Mouse (Mus musculus): ENCODE results near the gene Ckap4.

Ckap4 gene

GRCm38 (mm10) chr10:84533912-84534671, at the start of gene Ckap4:
Gene Ckap4 (minus strand): TSS chr10:84534062.
- in situ Hi-C loops (cut with MboI, MseI), result no loop called here

- in situ Hi-C loops (cut with MboI, MseI), result loop anchor here (5.0 kb wide), 1 partner anchor 35 kb away; no protein-coding TSS in a partner anchor
Observed at GRCm38 (mm10) chr10:84582236-84582635, 48.4 kb upstream of the Ckap4 start.

GRCm38 (mm10) chr10:84581191-84581590, 47.3 kb upstream of the Ckap4 start:
- in situ Hi-C loops (cut with MboI, MseI), result loop anchor here (5.0 kb wide), 1 partner anchor 36 kb away; no protein-coding TSS in a partner anchor

- in situ Hi-C loops (cut with MboI, MseI), result no loop called here
Observed at GRCm38 (mm10) chr10:84579527-84579926, 45.7 kb upstream of the Ckap4 start.

- in situ Hi-C loops (cut with MboI, MseI), result no loop called here
Observed at GRCm38 (mm10) chr10:84578738-84579137, 44.9 kb upstream of the Ckap4 start.

GRCm38 (mm10) chr10:84577071-84577727, 43.3 kb upstream of the Ckap4 start:
- in situ Hi-C loops (cut with MboI, MseI), result no loop called here

- in situ Hi-C loops (cut with MboI, MseI), result no loop called here
Observed at GRCm38 (mm10) chr10:84576395-84577070, 42.7 kb upstream of the Ckap4 start, which contains the start of gene Tcp11l2. Gene Tcp11l2 (plus strand): TSS chr10:84576626.

GRCm38 (mm10) chr10:84576029-84576394, 42.1 kb upstream of the Ckap4 start:
- in situ Hi-C loops (cut with MboI, MseI), result no loop called here

GRCm38 (mm10) chr10:84573671-84574420, 40.0 kb upstream of the Ckap4 start:
- in situ Hi-C loops (cut with MboI, MseI), result no loop called here

- in situ Hi-C loops (cut with MboI, MseI), result no loop called here
Observed at GRCm38 (mm10) chr10:84571052-84571639, 37.3 kb upstream of the Ckap4 start.

GRCm38 (mm10) chr10:84564427-84564826, 30.6 kb upstream of the Ckap4 start:
- in situ Hi-C loops (cut with MboI, MseI), result no loop called here

- in situ Hi-C loops (cut with MboI, MseI), result no loop called here
Observed at GRCm38 (mm10) chr10:84562567-84563554, 29.0 kb upstream of the Ckap4 start.

- in situ Hi-C loops (cut with MboI, MseI), result no loop called here
Observed at GRCm38 (mm10) chr10:84562121-84562520, 28.3 kb upstream of the Ckap4 start.

- in situ Hi-C loops (cut with MboI, MseI), result no loop called here
Observed at GRCm38 (mm10) chr10:84559986-84560385, 26.1 kb upstream of the Ckap4 start.

- in situ Hi-C loops (cut with MboI, MseI), result no loop called here
Observed at GRCm38 (mm10) chr10:84558511-84558910, 24.6 kb upstream of the Ckap4 start.

GRCm38 (mm10) chr10:84556120-84556519, 22.3 kb upstream of the Ckap4 start:
- in situ Hi-C loops (cut with MboI, MseI), result no loop called here

GRCm38 (mm10) chr10:84554291-84555009, 20.6 kb upstream of the Ckap4 start:
- in situ Hi-C loops (cut with MboI, MseI), result no loop called here

GRCm38 (mm10) chr10:84552477-84552876, 18.6 kb upstream of the Ckap4 start:
- in situ Hi-C loops (cut with MboI, MseI), result no loop called here

- in situ Hi-C loops (cut with MboI, MseI), result no loop called here
Observed at GRCm38 (mm10) chr10:84551846-84552245, 18.0 kb upstream of the Ckap4 start.
